Mouse (Mus musculus) gastrocnemius, postnatal 25 days (tissue): ENCODE results near the gene Card11. TPM values are rescaled to one million over a fixed set of nuclear protein-coding genes. Genes with fewer than 3 reads are reported as not detected.

Experiments used
- DNase-seq: peaks from one replicate; pipeline ENCODE4 v3.0.0; 2022
- total RNA-seq, 2 experiments: library from RNA; stranded (reverse); gene quantifications; 1 replicate in 1 of 2; 2 replicates in 1 of 2; pipeline ENCODE4 v1.2.3; 2021

Gene Card11
- total RNA-seq, 2 experiments from 2014 or later = 0.16 to 0.31 TPM

DNA sequence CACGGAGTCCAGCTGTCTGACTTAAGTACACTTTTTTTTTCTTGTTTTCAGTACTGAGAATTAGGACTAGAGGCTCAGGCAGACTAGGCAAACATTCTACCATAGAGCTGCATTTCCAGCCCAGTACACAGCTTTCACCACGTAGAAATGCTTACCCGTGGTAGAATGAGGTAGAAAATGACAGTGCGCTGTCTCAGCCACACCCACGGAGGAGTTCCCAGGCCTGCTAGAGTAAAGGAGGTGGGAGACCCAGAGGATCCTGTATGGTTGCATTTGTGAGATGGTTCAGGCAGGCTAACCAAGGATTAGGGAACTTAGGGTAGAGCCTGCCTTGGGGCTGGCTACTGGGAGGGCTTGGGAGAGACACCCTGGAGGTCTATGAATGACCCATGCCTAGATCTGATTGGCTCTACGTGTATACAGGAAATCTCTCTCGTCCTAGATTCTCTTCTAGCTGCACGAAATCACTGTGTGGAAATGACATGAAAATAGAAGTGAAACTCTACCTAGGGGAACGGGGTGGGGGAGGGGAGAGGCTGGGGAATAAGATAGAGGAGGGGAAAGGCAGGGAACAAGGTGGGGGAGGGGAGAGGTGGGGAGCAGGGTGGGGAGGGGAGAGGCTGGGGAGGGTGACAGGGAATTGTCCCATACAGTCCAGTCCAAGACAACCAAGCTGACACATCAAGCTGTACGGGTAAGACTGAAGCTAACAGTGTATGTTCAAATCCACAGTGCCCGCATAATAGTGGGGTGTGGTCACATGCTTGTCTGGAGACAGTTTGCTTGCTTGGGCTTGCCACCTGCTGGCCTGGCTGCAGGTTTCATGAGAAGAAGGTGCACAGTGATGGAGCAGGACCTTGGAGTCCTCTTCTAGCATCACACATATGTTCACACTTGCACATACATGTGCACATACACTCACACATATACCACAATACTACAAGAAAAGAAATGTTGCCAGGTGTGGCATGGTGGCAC, 8.0 kb downstream of the Card11 start:
- no peak for DNase-seq

GRCm38 (mm10) chr5:140985311-140986050, 14.9 kb downstream of the Card11 start:
- no peak for DNase-seq

- no peak for DNase-seq
Measured at GRCm38 (mm10) chr5:140981370-140981805, 19.0 kb downstream of the Card11 start.

GRCm38 (mm10) chr5:140980783-140981182, 19.6 kb downstream of the Card11 start:
- DNase-seq = no peak

GRCm38 (mm10) chr5:140980051-140980450, 20.3 kb downstream of the Card11 start:
- DNase-seq = no peak

- no peak for DNase-seq
Measured at GRCm38 (mm10) chr5:140962945-140963344, 37.4 kb downstream of the Card11 start.

DNA sequence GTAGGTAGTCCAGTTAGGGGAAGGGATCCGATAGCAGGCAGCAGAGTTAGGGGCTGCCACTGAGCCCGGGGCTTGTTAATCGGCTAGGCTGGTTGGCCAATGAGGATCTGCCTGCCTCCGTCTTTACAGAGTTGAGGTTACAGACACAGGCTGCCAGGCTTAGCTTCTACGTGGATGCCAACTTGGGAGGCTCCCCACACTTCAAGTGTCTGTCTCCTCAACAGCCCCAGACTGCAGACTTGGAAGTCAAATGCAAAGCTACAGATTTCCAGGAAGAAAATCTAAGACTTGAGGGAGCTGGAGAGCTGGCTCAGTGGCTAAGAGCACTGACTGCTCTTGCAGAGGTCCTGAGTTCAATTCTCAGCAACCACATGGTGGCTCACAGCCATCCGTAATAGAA, 39.6 kb downstream of the Card11 start:
- no peak for DNase-seq

DNA sequence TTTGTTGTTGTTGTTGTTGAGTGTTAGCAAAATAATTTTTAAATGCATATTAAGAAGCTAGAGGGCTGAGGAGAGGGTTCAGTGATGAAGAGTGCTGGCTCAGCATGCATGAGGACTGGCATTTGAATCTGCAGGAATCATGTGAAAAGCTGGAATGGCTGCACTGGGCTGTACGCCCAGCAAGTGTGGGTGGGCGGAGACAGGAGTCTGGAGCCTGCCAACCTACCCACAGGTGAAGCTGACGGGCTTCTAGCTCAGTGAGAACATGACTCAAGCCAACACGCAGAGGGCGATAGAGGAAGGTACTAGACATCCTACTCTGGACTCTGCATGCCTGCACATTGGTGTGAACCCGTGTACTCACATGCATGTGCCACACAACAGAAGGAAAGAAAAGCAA, 41.2 kb downstream of the Card11 start:
- DNase-seq = no peak

DNA sequence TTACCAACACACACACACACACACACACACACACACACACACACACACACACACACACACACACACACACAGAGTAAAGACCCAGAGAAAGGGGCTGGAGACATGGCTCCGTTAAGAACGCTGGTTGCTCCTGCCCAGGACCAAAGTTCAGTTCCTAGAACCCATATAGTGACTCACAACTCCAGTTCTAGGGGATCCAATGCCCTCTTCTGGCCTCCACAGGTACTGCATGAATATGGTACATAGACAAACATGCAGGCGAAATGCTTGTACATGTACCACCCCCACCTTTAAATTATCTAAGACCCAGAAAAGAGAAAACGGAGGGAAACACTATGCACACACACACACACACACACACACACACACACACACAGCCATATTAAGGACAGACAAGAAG, 43.3 kb downstream of the Card11 start:
- no peak for DNase-seq

GRCm38 (mm10) chr5:140955666-140956065, 44.7 kb downstream of the Card11 start:
- no peak for DNase-seq

DNA sequence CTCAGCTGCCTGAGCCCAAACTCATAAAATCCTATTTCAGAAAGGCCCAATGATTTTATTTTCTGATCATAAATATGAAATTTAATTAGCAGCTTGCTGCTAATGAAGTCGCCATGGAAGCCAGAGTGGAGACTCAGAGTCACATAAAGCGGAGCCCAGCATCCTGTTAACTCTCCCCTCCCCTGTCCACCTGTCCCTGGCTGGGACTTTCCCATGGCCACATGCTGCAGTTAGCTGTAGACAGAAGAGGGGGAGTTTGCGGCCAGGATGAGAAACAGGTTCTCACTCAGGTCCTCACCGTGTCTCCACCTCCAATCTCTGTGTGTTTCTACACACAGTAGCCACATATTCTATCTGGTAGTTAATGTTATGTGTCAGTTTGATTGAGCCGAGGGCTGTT, 48.6 kb downstream of the Card11 start:
- DNase-seq = no peak

DNA sequence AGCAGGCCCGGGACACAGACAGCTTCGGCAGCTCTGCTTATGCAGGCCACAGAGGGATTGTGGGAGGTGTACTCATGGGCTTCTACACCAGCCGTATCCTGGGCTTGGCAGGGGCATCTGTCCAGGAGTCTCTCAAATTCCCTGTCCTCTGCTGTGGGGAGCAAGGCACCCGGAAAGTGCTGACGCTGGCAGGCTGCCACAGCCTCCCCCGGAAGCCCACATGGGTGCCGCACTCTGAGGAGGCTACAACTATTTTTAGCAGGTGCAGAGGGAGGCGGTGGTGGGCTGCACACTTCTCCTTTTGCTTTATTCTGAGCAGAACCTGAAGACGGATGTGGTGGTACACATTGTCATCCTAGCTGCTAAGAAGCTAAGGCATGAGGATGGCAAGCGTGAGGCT, 52.4 kb downstream of the Card11 start:
- peak; percentile 50 for DNase-seq

GRCm38 (mm10) chr5:140946034-140946433, 54.3 kb downstream of the Card11 start:
- DNase-seq = no peak

- no peak for DNase-seq
Measured at GRCm38 (mm10) chr5:140944382-140945125, 55.8 kb downstream of the Card11 start.

DNA sequence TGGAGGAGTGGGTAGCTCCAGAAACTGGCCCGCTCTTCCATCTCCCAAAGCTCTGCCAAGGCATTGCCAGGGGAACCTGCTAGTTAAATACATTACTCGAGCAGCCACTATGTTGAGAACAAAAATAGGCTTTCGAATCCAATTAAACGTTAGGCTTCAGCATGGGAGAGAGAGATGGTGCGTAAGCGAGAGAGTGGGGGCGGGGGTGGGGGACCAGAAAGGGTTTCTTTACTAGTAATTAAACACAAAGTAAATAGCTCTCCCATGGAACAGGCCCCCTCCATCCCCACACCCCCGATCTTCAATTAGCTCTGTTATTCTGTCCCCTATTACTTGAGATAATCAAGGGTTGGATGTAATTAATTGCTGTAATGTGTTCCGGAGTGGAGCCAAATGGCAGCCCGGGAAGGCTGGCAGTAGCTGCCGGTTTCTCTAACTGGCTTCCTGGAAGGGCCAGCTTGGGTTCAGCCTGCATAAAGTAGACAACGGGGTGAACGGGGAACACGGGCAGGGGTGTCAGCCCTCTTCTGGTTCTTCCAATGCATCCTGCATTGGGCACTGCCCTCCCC, 59.4 kb downstream of the Card11 start:
- no peak for DNase-seq

- DNase-seq = no peak
Measured at GRCm38 (mm10) chr5:140940257-140940922, 60.0 kb downstream of the Card11 start.

DNA sequence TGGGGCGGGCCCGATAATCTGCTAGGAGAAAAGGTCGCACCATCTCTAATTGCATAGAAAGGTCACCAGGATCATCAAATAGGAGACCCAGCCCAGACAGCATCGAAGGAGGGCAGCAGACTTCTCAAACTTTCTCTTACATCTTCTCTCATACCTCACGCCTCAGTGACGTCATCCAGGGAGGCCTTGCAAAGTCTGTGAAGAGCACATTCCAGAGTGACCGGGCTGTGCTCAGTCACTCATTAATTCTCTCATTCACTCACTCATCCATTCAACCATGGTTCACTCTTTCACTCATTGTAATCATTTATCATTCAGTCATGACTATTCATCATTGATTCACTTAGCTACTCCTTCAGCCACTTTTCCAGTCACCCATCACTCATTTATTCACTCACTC, 63.6 kb downstream of the Card11 start:
- DNase-seq = no peak

- DNase-seq = no peak
Measured at GRCm38 (mm10) chr5:140935848-140936247, 64.5 kb downstream of the Card11 start.

DNA sequence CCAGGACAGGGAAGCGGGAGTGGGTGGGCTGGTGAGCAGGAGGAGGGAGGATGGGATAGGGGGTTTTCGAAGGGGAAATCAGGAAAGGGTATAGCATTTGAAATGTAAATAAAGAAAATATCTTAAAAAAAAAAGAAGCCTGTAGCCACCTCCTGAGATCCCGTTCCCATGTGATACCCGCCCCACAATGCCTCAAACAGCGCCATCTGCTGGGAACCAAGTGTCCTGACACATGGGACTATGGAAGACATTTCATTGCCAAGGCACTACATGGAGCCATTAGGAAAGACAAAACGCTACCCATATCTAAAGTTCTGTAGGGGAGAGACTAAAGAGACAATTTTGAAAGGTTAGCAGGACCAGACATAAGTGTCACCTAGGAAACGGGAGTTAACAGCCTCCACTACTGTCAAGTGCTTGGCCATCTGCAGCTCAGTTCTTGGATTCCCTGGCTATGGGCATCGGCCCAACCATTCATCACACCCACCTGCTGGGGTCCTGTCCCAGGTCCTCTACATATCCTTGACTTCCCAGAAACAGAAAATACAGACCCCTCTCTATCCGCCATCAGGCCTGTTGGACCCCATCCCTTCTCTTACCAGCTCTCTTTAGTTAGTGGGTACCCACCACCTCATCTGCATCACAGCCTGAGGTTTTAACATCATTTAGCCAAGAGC, 65.6 kb downstream of the Card11 start:
- no peak for DNase-seq

DNA sequence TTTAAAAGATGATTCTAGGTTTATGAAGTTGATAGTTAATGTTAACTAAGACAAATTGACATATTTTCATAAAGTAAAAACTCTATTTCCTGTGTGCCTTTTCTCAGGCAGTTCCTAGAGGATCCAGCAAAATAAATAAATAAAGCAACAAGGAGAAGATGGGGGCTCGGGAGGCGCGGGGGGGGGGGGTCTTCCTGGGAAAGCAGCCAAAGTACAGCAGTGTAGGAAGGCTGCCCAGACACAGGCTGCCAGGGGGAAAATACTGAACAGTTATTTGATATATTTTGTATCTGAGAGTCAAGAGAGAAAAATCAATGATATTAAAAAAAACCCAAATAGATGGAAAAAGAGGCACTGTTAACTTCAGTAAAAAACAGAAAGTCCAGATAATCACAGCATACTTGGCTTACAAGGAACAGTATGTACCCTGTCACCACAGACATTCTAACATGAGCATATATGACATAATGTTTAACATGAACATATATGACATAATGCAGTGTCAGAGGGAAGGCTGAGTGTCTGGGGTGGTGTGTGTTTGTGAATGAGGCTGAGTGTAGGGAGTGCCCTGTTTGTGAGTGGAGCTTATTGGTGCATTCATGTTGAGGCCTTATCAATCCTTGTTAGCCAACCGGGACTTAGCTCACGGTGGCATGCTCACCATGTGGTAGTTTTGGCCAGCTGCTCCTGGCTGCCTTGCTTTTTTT, 68.7 kb downstream of the Card11 start:
- DNase-seq = no peak
